Mouse (Mus musculus) cerebellum, postnatal 14 days (tissue): ENCODE measurements around the gene Sult2a6.

ENCODE experiments used
- DNase-seq, 2 experiments: peaks; one replicate each; pipeline ENCODE4 v3.0.0; 2021; ENCODE audit warnings: mixed read lengths in 2 of 2

Gene Sult2a6

DNA sequence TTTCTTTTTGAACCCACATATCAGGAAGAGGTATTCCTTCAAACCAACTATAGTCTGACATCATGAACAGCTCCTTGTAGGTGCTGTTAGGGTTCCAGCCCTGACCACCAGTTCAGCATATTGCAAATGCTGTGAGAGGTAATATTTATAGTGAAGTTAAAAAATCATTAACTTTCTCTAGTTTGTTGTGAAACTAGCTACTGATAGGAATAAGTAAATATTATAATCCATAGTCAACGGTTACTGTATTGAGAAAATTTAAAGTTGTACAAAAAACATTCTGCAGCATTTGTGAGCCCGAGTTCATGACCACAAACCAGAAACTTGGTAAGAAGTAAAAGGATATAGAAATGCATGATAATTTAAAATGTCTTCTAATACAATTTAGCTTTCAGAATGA is at the start of gene Sult2a6:
Gene Sult2a6 (minus strand): TSS at position 101 of the 400 bp plus-strand sequence.
- no peak for DNase-seq

DNA sequence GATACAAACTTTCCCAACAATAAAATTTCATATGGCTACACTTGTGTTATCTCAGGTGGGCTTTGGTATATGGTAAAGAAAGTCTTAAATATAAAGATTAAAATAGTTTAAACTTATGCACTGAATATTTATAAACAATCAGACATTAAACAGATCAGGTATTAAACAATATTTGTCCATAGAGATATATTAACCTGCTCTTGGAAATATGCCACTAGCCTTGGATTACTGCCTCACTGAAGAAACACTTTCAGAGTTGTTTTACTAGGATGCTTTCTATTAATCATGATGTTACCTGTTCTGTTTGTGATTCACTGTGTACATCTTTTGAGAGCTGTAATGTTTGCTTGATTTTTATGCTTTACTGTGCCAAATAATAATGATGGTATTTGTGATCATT is 39.4 kb downstream of the Sult2a6 start:
- no peak for DNase-seq

DNA sequence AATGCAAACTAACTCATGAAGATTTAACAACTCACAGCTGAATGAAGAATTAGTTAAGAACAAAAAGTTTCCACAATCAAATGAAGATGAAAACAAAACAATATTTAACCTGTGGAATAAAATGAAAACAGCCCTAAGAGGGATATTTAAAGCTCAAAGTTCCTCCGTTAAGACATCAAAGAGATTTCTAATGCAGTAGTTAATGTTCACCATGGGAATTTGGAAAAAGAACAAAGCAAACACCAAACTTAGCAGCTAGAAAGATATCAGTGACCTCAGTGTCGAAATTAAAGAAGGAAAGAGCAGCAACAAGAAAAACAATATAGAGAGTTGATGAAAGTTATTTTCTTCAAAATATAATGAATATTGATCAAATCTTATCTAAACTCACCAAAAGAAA is 51.3 kb downstream of the Sult2a6 start:
- DNase-seq, result no peak

- no peak for DNase-seq
Measured at GRCm38 (mm10) chr7:14202487-14202886, 52.2 kb downstream of the Sult2a6 start.
